Mouse (Mus musculus): ENCODE measurements at regions not wholly inside any gene's neighbourhood (a gene's known extent, or its start where the extent isn't known, plus 50 kb on each side); places are given as distances from the start of the nearest gene placed in this dataset.

- WGBS, result 67% methylated on average over 2 of the region's 2 CpGs
- peaks cover 58% of the 10 kb centered on the region for H3K9me3 ChIP-seq
- H3K27me3 ChIP-seq, result no peaks in the 10 kb centered on the region
- no peak overlapping the region for H3K9ac ChIP-seq
- no peak for ATAC-seq (ENCODE audit: low FRiP score)
- H3K4me2 ChIP-seq, result no peak overlapping the region
- no peaks in the 10 kb centered on the region for H3K4me1 ChIP-seq (replicated peaks)
- no peak overlapping the region for H3K27ac ChIP-seq
- H3K4me3 ChIP-seq, result no peak overlapping the region
- H3K36me3 ChIP-seq, result no peaks in the 10 kb centered on the region
Measured at GRCm38 (mm10) chr4:121540040-121540439, 81.9 kb downstream of the Gm12887 start.
